Mouse (Mus musculus): ENCODE data around the gene Pabpn1l. TPM values are rescaled to one million over a fixed set of nuclear protein-coding genes. Genes with fewer than 3 reads are reported as not detected.

Pabpn1l gene
- polyA plus RNA-seq, 1 experiment from 2014 or later = not detected

DNA sequence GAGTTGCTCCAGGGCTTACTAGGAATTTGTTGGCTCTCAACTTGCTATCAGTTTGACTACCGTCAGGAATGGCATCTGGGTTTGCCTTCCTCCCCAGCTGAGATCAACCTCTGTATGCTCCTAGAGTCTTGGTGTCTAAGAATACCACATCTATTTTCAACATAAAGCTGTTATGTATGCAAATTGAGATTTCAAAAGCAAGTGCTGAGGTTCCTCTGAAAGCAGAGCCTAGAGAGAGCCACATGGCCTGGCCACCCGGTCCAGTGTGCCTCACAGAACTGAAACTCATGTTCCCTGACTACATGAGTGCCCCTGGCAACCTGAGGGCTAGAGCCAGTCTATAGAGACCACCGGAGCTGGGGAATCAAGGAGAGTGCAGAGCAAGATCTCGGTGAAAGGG is 17.2 kb downstream of the Pabpn1l start:
- no peak overlapping the region for H3K9ac ChIP-seq (ENCODE audit: low read length)
- H3K4me3 ChIP-seq (ENCODE audit: low read depth, low read length) = no peak overlapping the region
- no peaks in the 10 kb centered on the region for H3K9me3 ChIP-seq (ENCODE audit: control insufficient read depth, low read length)
- ATAC-seq (replicated peaks; ENCODE audit: low FRiP score, low TSS enrichment, low read depth) = no peak
- no peaks in the 10 kb centered on the region; the same call in 1 of the 2 replicates for H3K4me1 ChIP-seq (replicated peaks; ENCODE audit: control insufficient read depth, insufficient read depth, low read length)
- no peak for DNase-seq (ENCODE audit: low spot score)
- H3K4me2 ChIP-seq (ENCODE audit: low read length) = no peak overlapping the region
- H3K27ac ChIP-seq (ENCODE audit: low read depth) = no peak overlapping the region
- no peaks in the 10 kb centered on the region for H3K27me3 ChIP-seq (replicated peaks; ENCODE audit: control insufficient read depth, insufficient read depth, low read length)
- 73% methylated on average over 4 of the region's 4 CpGs for WGBS
- no peaks in the 10 kb centered on the region for H3K36me3 ChIP-seq (ENCODE audit: control insufficient read depth, insufficient read depth, low read length)

DNA sequence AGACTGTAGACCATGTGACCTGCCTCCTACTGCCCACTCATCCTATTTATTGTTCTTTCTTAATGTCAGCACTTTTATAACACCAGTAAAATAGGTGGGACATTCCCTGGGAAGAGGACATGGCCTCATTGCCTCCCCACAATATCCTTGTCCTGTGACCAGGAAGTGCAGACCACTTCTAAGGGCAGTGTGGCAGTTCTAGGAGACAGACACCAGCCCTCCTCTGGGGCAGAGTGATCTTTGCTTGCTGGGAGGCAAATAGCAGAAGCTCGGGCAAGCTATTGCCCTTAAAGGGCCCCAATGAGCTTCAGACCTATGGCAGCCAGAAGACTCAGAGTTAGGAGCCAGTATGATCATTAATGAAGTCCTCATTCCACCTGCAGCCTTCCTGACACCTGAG is 17.9 kb downstream of the Pabpn1l start:
- H3K27me3 ChIP-seq (replicated peaks; ENCODE audit: control insufficient read depth, insufficient read depth, low read length) = no peaks in the 10 kb centered on the region
- no peak for DNase-seq (ENCODE audit: low spot score)
- ATAC-seq (replicated peaks; ENCODE audit: low FRiP score, low TSS enrichment, low read depth) = no peak
- H3K4me2 ChIP-seq (ENCODE audit: low read length) = no peak overlapping the region
- H3K36me3 ChIP-seq (ENCODE audit: control insufficient read depth, insufficient read depth, low read length) = no peaks in the 10 kb centered on the region
- H3K4me3 ChIP-seq (ENCODE audit: low read depth, low read length) = no peak overlapping the region
- no peaks in the 10 kb centered on the region for H3K9me3 ChIP-seq (ENCODE audit: control insufficient read depth, low read length)
- no peak overlapping the region for H3K9ac ChIP-seq (ENCODE audit: low read length)
- 42% methylated on average over 1 of the region's 1 CpGs for WGBS
- no peak overlapping the region for H3K27ac ChIP-seq (ENCODE audit: low read depth)
- H3K4me1 ChIP-seq (replicated peaks; ENCODE audit: control insufficient read depth, insufficient read depth, low read length) = no peaks in the 10 kb centered on the region

DNA sequence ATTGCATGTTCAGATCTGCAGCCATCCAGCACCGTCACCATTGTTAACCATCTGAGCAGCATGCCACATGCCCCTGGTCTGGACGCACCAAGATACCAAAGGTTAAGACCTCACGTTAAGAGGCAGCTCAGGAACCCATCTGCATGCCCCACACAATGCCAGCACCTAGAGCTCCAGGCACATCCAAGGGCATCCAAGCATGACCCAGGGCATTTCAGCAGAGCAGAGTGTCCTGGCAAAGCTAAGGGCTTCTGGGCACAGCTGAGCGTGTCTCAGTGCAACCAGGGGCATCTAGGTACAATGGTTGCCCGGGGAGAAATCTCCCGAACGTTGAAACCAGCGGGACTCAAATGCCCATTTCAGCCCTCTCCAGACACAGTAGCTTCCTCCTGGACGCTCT is 21.9 kb downstream of the Pabpn1l start:
- Histone ChIP-seq H3K4me1 (replicated peaks; ENCODE audit: control insufficient read depth, insufficient read depth, low read length) (no peaks in the 10 kb centered on the region), H3K27ac (ENCODE audit: low read depth) (no peak overlapping the region), H3K9me3 (ENCODE audit: control insufficient read depth, low read length) (no peaks in the 10 kb centered on the region), H3K4me2 (ENCODE audit: low read length) (no peak overlapping the region), H3K4me3 (ENCODE audit: low read depth, low read length) (no peak overlapping the region), H3K9ac (ENCODE audit: low read length) (no peak overlapping the region), H3K27me3 (replicated peaks; ENCODE audit: control insufficient read depth, insufficient read depth, low read length) (no peaks in the 10 kb centered on the region), H3K36me3 (ENCODE audit: control insufficient read depth, insufficient read depth, low read length) (0 out of 2 replicates have a peak, but pooled peaks cover 3% of the 10 kb centered on the region)
- 96% methylated on average over 9 of the region's 9 CpGs for WGBS
- ATAC-seq (replicated peaks; ENCODE audit: low FRiP score, low TSS enrichment, low read depth) (no peak), DNase-seq (ENCODE audit: low spot score) (no peak)

DNA sequence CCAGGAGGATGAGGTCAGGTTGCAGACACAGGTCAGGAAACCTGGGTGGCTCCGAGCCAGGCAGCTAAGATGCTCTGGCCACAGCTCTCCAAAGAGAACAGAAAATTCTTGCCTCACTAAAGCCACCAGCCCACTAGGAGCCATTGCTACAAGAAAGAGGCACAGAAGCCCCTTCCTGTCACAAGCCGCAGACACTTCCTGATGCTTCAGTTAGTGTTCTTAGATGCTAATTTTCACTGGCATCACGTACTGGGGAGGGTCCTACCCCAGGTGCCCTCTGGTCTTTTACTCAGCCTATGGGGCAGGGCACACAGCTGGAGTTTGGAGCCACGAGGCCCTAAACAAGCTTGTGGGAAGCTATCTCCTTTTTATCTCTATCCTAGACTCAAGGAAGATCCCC is 26.5 kb downstream of the Pabpn1l start:
- 54% methylated on average over 4 of the region's 4 CpGs for WGBS
- H3K27ac ChIP-seq (ENCODE audit: low read depth) = no peak overlapping the region
- H3K9me3 ChIP-seq (ENCODE audit: control insufficient read depth, low read length) = no peaks in the 10 kb centered on the region
- no peak for DNase-seq (ENCODE audit: low spot score)
- H3K9ac ChIP-seq (ENCODE audit: low read length) = no peak overlapping the region
- no peak overlapping the region for H3K4me3 ChIP-seq (ENCODE audit: low read depth, low read length)
- H3K36me3 ChIP-seq (ENCODE audit: control insufficient read depth, insufficient read depth, low read length) = peaks cover 14% of the 10 kb centered on the region; the same call in 1 of the 2 replicates
- no peak overlapping the region for H3K4me2 ChIP-seq (ENCODE audit: low read length)
- no peaks in the 10 kb centered on the region for H3K4me1 ChIP-seq (replicated peaks; ENCODE audit: control insufficient read depth, insufficient read depth, low read length)
- H3K27me3 ChIP-seq (replicated peaks; ENCODE audit: control insufficient read depth, insufficient read depth, low read length) = no peaks in the 10 kb centered on the region
- no peak for ATAC-seq (replicated peaks; ENCODE audit: low FRiP score, low TSS enrichment, low read depth)

DNA sequence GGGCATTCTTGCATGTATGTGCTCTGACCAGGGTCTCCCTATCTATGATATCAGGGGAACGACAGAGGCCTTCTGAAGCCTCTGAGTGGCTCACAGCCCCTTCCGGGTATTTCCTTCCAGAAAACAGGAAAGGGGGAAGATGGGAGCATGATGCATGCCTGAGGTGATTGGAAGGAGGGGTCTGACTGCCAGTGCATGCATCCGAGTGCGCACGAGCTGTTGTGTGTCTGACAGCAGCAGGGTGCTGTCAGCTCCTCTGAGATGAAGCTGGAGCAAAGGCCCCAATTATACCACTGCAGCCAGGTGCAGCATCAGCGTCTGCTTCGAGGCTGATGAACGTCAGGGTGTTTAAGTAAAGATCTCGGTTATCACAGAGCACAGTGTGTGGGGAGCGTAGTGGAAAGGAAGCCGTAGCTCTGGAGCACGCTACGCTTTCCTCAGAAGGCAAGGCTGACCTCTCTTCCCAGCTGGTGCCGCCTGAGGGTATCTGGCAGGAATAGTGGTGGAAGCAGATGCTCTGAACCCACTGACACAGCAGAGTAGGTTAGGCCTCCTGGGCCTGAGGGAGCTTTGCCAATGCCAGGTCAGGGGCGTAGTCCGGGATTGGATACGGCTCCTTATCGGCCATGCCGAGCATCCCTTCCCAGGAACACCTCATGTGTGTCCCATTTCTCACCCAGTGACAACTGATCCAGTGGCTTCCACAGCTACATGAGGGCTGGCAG is 28.6 kb downstream of the Pabpn1l start:
- WGBS = 70% methylated on average over 19 of the region's 19 CpGs
- Histone ChIP-seq H3K9ac (ENCODE audit: low read length) (no peak overlapping the region), H3K9me3 (ENCODE audit: control insufficient read depth, low read length) (no peaks in the 10 kb centered on the region), H3K4me3 (ENCODE audit: low read depth, low read length) (no peak overlapping the region), H3K36me3 (ENCODE audit: control insufficient read depth, insufficient read depth, low read length) (peaks cover 11% of the 10 kb centered on the region; the same call in 1 of the 2 replicates), H3K27me3 (replicated peaks; ENCODE audit: control insufficient read depth, insufficient read depth, low read length) (no peaks in the 10 kb centered on the region), H3K4me1 (replicated peaks; ENCODE audit: control insufficient read depth, insufficient read depth, low read length) (no peaks in the 10 kb centered on the region), H3K27ac (ENCODE audit: low read depth) (no peak overlapping the region), H3K4me2 (ENCODE audit: low read length) (no peak overlapping the region)
- DNase-seq (ENCODE audit: low spot score) (no peak), ATAC-seq (replicated peaks; ENCODE audit: low FRiP score, low TSS enrichment, low read depth) (no peak)

DNA sequence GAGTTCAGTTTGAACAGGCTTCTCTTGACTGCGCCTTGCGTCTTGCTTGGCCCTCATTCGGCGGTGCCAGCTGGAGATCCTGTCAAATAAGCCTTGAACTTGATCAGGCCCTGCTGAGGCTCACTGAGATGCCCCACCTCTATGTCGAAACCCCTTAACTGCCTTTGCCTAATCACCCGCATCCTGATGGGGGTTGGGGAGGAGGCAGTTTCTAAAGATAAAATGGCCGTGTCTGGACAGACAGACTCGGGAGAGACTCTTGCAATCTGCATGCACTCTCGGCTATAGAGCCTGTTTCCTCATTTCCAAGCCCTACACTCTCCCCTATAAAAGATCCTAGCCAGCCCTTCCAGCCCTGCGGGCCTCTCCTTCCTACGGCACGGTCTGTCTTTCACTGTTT is 29.3 kb downstream of the Pabpn1l start:
- ATAC-seq (replicated peaks; ENCODE audit: low FRiP score, low TSS enrichment, low read depth) (no peak), DNase-seq (ENCODE audit: low spot score) (no peak)
- WGBS = 58% methylated on average over 12 of the region's 12 CpGs
- H3K4me1 ChIP-seq (replicated peaks; ENCODE audit: control insufficient read depth, insufficient read depth, low read length) = no peaks in the 10 kb centered on the region
- no peak overlapping the region for H3K4me3 ChIP-seq (ENCODE audit: low read depth, low read length)
- no peak overlapping the region for H3K27ac ChIP-seq (ENCODE audit: low read depth)
- no peaks in the 10 kb centered on the region for H3K27me3 ChIP-seq (replicated peaks; ENCODE audit: control insufficient read depth, insufficient read depth, low read length)
- H3K9me3 ChIP-seq (ENCODE audit: control insufficient read depth, low read length) = no peaks in the 10 kb centered on the region
- peaks cover 11% of the 10 kb centered on the region; the same call in 1 of the 2 replicates for H3K36me3 ChIP-seq (ENCODE audit: control insufficient read depth, insufficient read depth, low read length)
- no peak overlapping the region for H3K9ac ChIP-seq (ENCODE audit: low read length)
- no peak overlapping the region for H3K4me2 ChIP-seq (ENCODE audit: low read length)

DNA sequence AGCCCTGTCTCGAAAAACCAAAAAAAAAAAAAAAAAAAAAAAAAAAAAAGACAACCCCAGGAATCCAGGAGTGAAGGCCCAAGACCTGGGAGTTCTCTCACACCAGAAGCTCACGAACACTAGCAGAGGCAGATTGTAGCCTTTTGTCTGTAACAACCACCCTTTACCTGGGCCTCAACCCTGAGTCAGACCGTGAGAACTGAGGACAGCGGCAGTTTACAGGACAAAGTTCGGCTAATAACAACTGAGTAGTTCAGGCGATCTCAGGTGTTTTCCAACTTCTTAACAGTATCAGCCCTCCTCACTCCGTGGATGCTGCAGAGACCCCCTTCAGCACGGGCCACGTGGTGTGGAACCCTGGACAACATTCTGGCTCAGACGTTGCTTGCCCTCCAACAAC is 35.8 kb downstream of the Pabpn1l start:
- no peak for DNase-seq (ENCODE audit: low spot score)
- Histone ChIP-seq H3K4me3 (ENCODE audit: low read depth, low read length) (no peak overlapping the region), H3K27ac (ENCODE audit: low read depth) (no peak overlapping the region), H3K4me1 (replicated peaks; ENCODE audit: control insufficient read depth, insufficient read depth, low read length) (peaks cover 9% of the 10 kb centered on the region), H3K36me3 (ENCODE audit: control insufficient read depth, insufficient read depth, low read length) (no peaks in the 10 kb centered on the region), H3K27me3 (replicated peaks; ENCODE audit: control insufficient read depth, insufficient read depth, low read length) (no peaks in the 10 kb centered on the region), H3K9me3 (ENCODE audit: control insufficient read depth, low read length) (no peaks in the 10 kb centered on the region), H3K9ac (ENCODE audit: low read length) (no peak overlapping the region), H3K4me2 (ENCODE audit: low read length) (no peak overlapping the region)
- ATAC-seq (replicated peaks; ENCODE audit: low FRiP score, low TSS enrichment, low read depth) = no peak
- 71% methylated on average over 10 of the region's 10 CpGs for WGBS

DNA sequence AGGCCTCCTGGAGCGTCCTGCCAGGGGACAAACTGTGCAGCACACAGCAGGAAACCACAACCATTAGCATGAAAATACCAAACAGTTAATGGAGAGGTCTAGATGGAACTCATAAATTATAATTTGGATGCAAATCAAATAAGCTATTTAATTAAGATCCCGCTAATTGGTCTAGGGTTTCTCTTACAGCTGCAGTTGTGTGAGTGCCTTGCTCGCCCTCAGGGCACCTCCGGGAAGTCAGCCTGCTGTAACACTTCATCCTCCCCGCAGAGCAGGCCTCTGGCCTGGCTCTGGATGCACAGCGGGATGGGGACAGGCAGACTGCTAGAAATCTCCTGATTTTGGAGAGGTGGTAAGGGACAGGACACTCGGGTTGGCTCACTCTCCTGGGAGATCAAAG is 36.4 kb downstream of the Pabpn1l start:
- Histone ChIP-seq H3K27ac (ENCODE audit: low read depth) (0 out of 2 replicates have a peak overlapping the region, but pooled peaks have one; percentile 23), H3K36me3 (ENCODE audit: control insufficient read depth, insufficient read depth, low read length) (no peaks in the 10 kb centered on the region), H3K4me2 (ENCODE audit: low read length) (no peak overlapping the region), H3K4me3 (ENCODE audit: low read depth, low read length) (no peak overlapping the region), H3K27me3 (replicated peaks; ENCODE audit: control insufficient read depth, insufficient read depth, low read length) (no peaks in the 10 kb centered on the region), H3K9me3 (ENCODE audit: control insufficient read depth, low read length) (no peaks in the 10 kb centered on the region), H3K4me1 (replicated peaks; ENCODE audit: control insufficient read depth, insufficient read depth, low read length) (peaks cover 9% of the 10 kb centered on the region), H3K9ac (ENCODE audit: low read length) (no peak overlapping the region)
- WGBS = 71% methylated on average over 7 of the region's 7 CpGs
- DNase-seq (ENCODE audit: low spot score) = no peak
- ATAC-seq (replicated peaks; ENCODE audit: low FRiP score, low TSS enrichment, low read depth) = no peak

DNA sequence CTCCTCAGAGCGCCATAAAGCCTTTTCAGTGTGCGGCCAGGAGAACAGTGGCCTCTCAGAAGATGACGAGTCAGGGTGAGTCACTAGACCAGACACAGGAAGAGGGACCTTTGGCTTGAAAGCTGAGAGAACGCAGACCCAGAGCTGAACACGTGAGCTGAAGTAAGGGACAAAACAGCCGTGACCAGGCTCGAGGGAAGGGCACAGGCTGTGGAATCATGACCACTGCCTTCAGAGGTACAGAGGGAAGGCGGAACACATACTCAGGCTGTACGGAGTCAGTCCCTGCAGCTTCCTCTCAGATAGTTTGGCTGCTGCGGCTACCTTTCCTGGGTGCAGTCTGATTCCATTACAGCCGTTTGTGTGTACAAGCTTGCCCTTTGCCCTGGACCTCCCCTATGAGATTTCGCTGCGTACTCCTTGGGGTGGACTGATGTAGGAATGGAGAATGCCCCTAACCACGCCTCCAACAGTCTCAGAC is 37.1 kb downstream of the Pabpn1l start:
- 32% methylated on average over 14 of the region's 14 CpGs for WGBS
- Histone ChIP-seq H3K36me3 (ENCODE audit: control insufficient read depth, insufficient read depth, low read length) (no peaks in the 10 kb centered on the region), H3K9ac (ENCODE audit: low read length) (no peak overlapping the region), H3K27ac (ENCODE audit: low read depth) (peak overlapping the region; percentile 23; the same call in 1 of the 2 replicates), H3K27me3 (replicated peaks; ENCODE audit: control insufficient read depth, insufficient read depth, low read length) (no peaks in the 10 kb centered on the region), H3K4me2 (ENCODE audit: low read length) (no peak overlapping the region), H3K4me3 (ENCODE audit: low read depth, low read length) (no peak overlapping the region), H3K4me1 (replicated peaks; ENCODE audit: control insufficient read depth, insufficient read depth, low read length) (peaks cover 9% of the 10 kb centered on the region), H3K9me3 (ENCODE audit: control insufficient read depth, low read length) (no peaks in the 10 kb centered on the region)
- no peak for DNase-seq (ENCODE audit: low spot score)
- ATAC-seq (replicated peaks; ENCODE audit: low FRiP score, low TSS enrichment, low read depth) = 0 out of 2 replicates have a peak, but pooled peaks have one; percentile 24

Measured in intestine, embryonic 14.5 days (tissue).